Mouse (Mus musculus): Measurements from ENCODE around the gene Lrrc75b. TPM values are rescaled to one million over a fixed set of nuclear protein-coding genes. Genes with fewer than 3 reads are reported as not detected.

Gene Lrrc75b
- polyA plus RNA-seq, 1 experiment, result 1.3 TPM

DNA sequence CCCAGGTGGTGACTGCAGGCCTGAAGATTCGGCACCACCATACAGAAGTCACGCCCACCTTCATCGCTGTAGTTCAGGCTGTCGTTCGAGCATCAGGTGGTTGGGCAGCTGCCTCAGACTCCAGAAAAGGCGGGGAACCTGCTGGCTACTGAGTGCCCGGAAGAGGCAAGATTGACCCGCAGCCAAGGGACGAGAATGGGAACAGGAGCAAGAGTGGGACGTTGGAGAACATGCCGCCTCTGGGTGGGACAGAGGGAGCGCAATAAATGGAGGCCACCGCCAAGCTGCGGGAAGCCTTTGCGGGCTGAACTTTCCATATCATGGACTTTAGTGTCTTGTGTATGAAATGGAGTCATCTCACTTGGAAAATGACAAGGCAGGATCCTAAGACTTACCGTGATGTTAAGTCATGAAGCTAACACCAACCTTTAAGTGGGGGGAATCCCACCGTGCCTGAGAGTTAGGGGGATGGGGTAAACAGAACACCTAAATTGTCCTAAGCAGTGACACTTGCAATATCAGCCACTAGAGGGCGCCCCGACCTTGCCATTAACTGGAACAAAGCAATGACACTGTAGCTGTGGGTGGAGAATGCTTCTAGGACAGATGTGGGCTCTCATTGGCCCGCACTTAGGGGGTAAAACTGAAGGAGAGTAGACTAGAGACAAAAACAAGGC is 25.9 kb upstream of the Lrrc75b start:
- peak; percentile 71 to 86 for DNase-seq (ENCODE audit: low read depth in 1 of 2, low spot score in 2 of 2)
- Histone ChIP-seq H3K4me1 (ENCODE audit: control insufficient read depth, insufficient read depth, insufficient read length) (peaks cover 20% of the 10 kb centered on the region; the same call in 1 of the 2 replicates), H3K27ac (ENCODE audit: insufficient read depth, low read length) (no peak overlapping the region), H3K4me3 (ENCODE audit: extremely low read depth, insufficient read depth, insufficient read length) (no peak overlapping the region), H3K27me3 (ENCODE audit: control insufficient read depth, insufficient read depth, low read length) (no peaks in the 10 kb centered on the region), H3K36me3 (ENCODE audit: control insufficient read depth, insufficient read depth, low read length) (no peaks in the 10 kb centered on the region)
- 18% methylated on average over 20 of the region's 20 CpGs for WGBS
- TF ChIP-seq POLR2A (IDR thresholded peaks at IDR 0.05; ENCODE audit: low read depth, low read length), result no peak
- peak; percentile 86; the same call in 1 of the 2 replicates for TF ChIP-seq CTCF (IDR thresholded peaks at IDR 0.05; ENCODE audit: extremely low read depth, insufficient read depth, insufficient read length, insufficient replicate concordance)

GRCm38 (mm10) chr10:75579129-75579528 is 19.0 kb upstream of the Lrrc75b start:
- Histone ChIP-seq H3K4me3 (ENCODE audit: extremely low read depth, insufficient read depth, insufficient read length) (no peak overlapping the region), H3K36me3 (ENCODE audit: control insufficient read depth, insufficient read depth, low read length) (no peaks in the 10 kb centered on the region), H3K27me3 (ENCODE audit: control insufficient read depth, insufficient read depth, low read length) (no peaks in the 10 kb centered on the region), H3K27ac (ENCODE audit: insufficient read depth, low read length) (no peak overlapping the region), H3K4me1 (ENCODE audit: control insufficient read depth, insufficient read depth, insufficient read length) (no peaks in the 10 kb centered on the region)
- no peak for TF ChIP-seq CTCF (IDR thresholded peaks at IDR 0.05; ENCODE audit: extremely low read depth, insufficient read depth, insufficient read length, insufficient replicate concordance)
- TF ChIP-seq POLR2A (IDR thresholded peaks at IDR 0.05; ENCODE audit: low read depth, low read length), result no peak
- no peak for DNase-seq (ENCODE audit: low read depth in 1 of 2, low spot score in 2 of 2)
- WGBS, result 89% methylated on average over 6 of the region's 6 CpGs

DNA sequence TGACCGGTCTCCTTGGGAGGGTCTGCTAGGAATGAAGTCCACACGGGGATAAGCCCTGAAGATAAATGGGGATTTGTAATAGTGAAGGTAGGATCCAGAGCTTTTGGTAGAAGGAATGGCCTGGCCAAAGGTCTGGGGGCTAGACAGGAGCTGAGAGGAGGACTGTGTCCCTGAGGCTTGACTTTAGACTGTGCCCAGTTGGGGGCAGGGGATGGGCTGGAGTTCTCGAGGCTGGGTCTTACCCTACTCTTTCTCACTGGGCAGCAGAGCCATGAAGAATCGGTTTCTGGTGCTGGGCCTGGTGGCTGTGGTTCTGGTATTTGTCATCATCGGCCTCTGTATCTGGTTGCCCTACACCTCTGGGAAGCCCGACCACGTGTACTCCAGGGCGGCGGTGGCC is 13.8 kb upstream of the Lrrc75b start:
- WGBS, result 94% methylated on average over 9 of the region's 9 CpGs
- DNase-seq (ENCODE audit: low read depth in 1 of 2, low spot score in 2 of 2), result no peak
- no peak for TF ChIP-seq CTCF (IDR thresholded peaks at IDR 0.05; ENCODE audit: extremely low read depth, insufficient read depth, insufficient read length, insufficient replicate concordance)
- TF ChIP-seq POLR2A (IDR thresholded peaks at IDR 0.05; ENCODE audit: low read depth, low read length), result no peak

GRCm38 (mm10) chr10:75573181-75573580 is 13.1 kb upstream of the Lrrc75b start:
- Histone ChIP-seq H3K4me3 (ENCODE audit: extremely low read depth, insufficient read depth, insufficient read length) (no peak overlapping the region), H3K27me3 (ENCODE audit: control insufficient read depth, insufficient read depth, low read length) (no peaks in the 10 kb centered on the region), H3K36me3 (ENCODE audit: control insufficient read depth, insufficient read depth, low read length) (no peaks in the 10 kb centered on the region), H3K27ac (ENCODE audit: insufficient read depth, low read length) (no peak overlapping the region), H3K4me1 (ENCODE audit: control insufficient read depth, insufficient read depth, insufficient read length) (no peaks in the 10 kb centered on the region)
- WGBS, result 88% methylated on average over 10 of the region's 10 CpGs
- no peak for DNase-seq (ENCODE audit: low read depth in 1 of 2, low spot score in 2 of 2)
- TF ChIP-seq POLR2A (IDR thresholded peaks at IDR 0.05; ENCODE audit: low read depth, low read length), result no peak
- TF ChIP-seq CTCF (IDR thresholded peaks at IDR 0.05; ENCODE audit: extremely low read depth, insufficient read depth, insufficient read length, insufficient replicate concordance), result no peak

More for the DNA sequence above, 13.8 kb upstream of the Lrrc75b start:
- H3K27ac ChIP-seq (ENCODE audit: insufficient read depth, low read length), result no peak overlapping the region
- H3K27me3 ChIP-seq (ENCODE audit: control insufficient read depth, insufficient read depth, low read length), result no peaks in the 10 kb centered on the region
- no peaks in the 10 kb centered on the region for H3K36me3 ChIP-seq (ENCODE audit: control insufficient read depth, insufficient read depth, low read length)
- H3K4me3 ChIP-seq (ENCODE audit: extremely low read depth, insufficient read depth, insufficient read length), result no peak overlapping the region
- H3K4me1 ChIP-seq (ENCODE audit: control insufficient read depth, insufficient read depth, insufficient read length), result no peaks in the 10 kb centered on the region

GRCm38 (mm10) chr10:75571937-75572336 is 11.8 kb upstream of the Lrrc75b start:
- 80% methylated on average over 9 of the region's 9 CpGs for WGBS
- no peak for TF ChIP-seq CTCF (IDR thresholded peaks at IDR 0.05; ENCODE audit: extremely low read depth, insufficient read depth, insufficient read length, insufficient replicate concordance)
- TF ChIP-seq POLR2A (IDR thresholded peaks at IDR 0.05; ENCODE audit: low read depth, low read length), result no peak
- Histone ChIP-seq H3K4me3 (ENCODE audit: extremely low read depth, insufficient read depth, insufficient read length) (no peak overlapping the region), H3K27me3 (ENCODE audit: control insufficient read depth, insufficient read depth, low read length) (no peaks in the 10 kb centered on the region), H3K36me3 (ENCODE audit: control insufficient read depth, insufficient read depth, low read length) (no peaks in the 10 kb centered on the region), H3K4me1 (ENCODE audit: control insufficient read depth, insufficient read depth, insufficient read length) (no peaks in the 10 kb centered on the region), H3K27ac (ENCODE audit: insufficient read depth, low read length) (no peak overlapping the region)
- DNase-seq (ENCODE audit: low read depth in 1 of 2, low spot score in 2 of 2), result no peak

DNA sequence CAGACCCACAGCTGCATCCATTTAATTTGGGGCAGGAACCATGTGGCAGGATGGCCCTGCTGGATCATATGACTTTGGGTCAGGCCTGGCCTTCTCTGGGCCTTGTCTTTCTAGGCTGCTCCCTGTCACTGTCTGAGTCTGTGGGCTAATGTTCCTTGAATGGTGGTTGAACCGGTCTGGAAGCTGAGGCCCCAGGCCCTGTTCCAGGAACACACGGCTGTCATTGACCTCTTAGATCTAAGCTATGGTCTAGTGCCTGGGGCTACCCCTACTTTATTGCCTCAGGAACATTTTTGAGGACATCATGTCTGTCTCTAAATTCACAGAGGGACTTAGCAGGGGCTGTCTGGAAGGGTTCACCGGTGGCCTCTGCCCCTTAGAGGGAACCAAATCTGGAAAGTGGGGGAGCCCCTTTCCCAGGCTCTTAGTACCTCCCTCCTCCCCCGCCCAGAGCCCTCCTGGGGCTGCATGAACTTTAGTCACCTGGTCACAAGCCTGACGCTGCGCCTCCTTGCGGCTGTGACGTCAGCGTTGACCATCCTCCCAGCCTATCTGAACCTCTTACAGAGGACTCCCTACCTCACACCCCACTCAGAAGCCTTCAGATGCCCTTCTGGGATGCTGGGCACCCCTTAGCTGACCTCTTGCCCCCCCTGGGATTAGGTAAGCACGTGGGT is 11.0 kb upstream of the Lrrc75b start:
- no peaks in the 10 kb centered on the region for H3K27me3 ChIP-seq (ENCODE audit: control insufficient read depth, insufficient read depth, low read length)
- TF ChIP-seq POLR2A (IDR thresholded peaks at IDR 0.05; ENCODE audit: low read depth, low read length) (no peak), CTCF (IDR thresholded peaks at IDR 0.05; ENCODE audit: extremely low read depth, insufficient read depth, insufficient read length, insufficient replicate concordance) (no peak)
- H3K4me1 ChIP-seq (ENCODE audit: control insufficient read depth, insufficient read depth, insufficient read length), result peaks cover 3% of the 10 kb centered on the region; the same call in 1 of the 2 replicates
- H3K36me3 ChIP-seq (ENCODE audit: control insufficient read depth, insufficient read depth, low read length), result no peaks in the 10 kb centered on the region
- H3K4me3 ChIP-seq (ENCODE audit: extremely low read depth, insufficient read depth, insufficient read length), result no peak overlapping the region
- WGBS, result 85% methylated on average over 10 of the region's 10 CpGs
- no peak for DNase-seq (ENCODE audit: low read depth in 1 of 2, low spot score in 2 of 2)
- H3K27ac ChIP-seq (ENCODE audit: insufficient read depth, low read length), result no peak overlapping the region

DNA sequence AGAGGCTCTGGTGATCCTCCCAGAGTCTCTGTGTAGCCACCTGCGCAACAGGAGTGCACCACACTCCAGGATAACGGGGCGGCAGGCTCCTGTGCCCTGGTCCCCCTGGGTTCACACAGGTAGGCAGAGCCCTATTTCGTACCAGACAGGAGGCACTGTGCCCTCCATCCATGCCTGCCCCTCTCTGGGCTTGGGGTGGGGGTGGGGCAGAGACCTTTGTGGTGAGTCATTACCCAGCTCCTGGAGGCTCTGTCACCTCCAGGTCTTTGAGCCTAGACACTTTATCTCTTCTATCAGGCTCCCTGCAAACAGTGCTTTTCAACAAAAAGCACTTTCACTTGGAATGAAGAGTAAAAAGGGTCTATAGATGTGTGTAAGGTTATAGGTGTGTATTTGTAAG is 8.7 kb upstream of the Lrrc75b start:
- Histone ChIP-seq H3K27ac (ENCODE audit: insufficient read depth, low read length) (no peak overlapping the region), H3K4me1 (ENCODE audit: control insufficient read depth, insufficient read depth, insufficient read length) (peaks cover 14% of the 10 kb centered on the region; the same call in 1 of the 2 replicates), H3K27me3 (ENCODE audit: control insufficient read depth, insufficient read depth, low read length) (no peaks in the 10 kb centered on the region), H3K36me3 (ENCODE audit: control insufficient read depth, insufficient read depth, low read length) (no peaks in the 10 kb centered on the region), H3K4me3 (ENCODE audit: extremely low read depth, insufficient read depth, insufficient read length) (no peak overlapping the region)
- DNase-seq (ENCODE audit: low read depth in 1 of 2, low spot score in 2 of 2), result no peak
- WGBS, result 89% methylated on average over 4 of the region's 4 CpGs
- no peak for TF ChIP-seq POLR2A (IDR thresholded peaks at IDR 0.05; ENCODE audit: low read depth, low read length)

Data from spleen, adult 2 months (tissue).